Mouse (Mus musculus) stomach, postnatal 0 days (tissue): Measurements from ENCODE around the gene Wnt7a. TPM values are rescaled to one million over a fixed set of nuclear protein-coding genes. Genes with fewer than 3 reads are reported as not detected.

ENCODE experiments used
- ATAC-seq: fragments of 200-750 bp; cut with Nextera tagmentation; 2 replicates; pipeline ENCODE4 v1.8.0; 2017; ENCODE audit not compliant: low FRiP score, low TSS enrichment
- DNase-seq: peaks from one replicate; pipeline ENCODE4 v3.0.0-alpha.2; 2016; ENCODE audit warnings: low spot score
- H3K27ac ChIP-seq: fragments of 300-500 bp; sonication (generic); replicated peaks from 2 replicates; pipeline ENCODE4 v1.5.1; 2014; ENCODE audit warnings: mild to moderate bottlenecking, control low read depth
- H3K27me3 ChIP-seq: fragments of 300-500 bp; sonication (generic); 2 replicates; pipeline ENCODE4 v1.6.1; 2014; ENCODE audit warnings: low read length; ENCODE audit not compliant: control insufficient read depth, insufficient read depth
- H3K36me3 ChIP-seq: fragments of 300-500 bp; sonication (generic); 2 replicates; pipeline ENCODE4 v1.6.1; 2014; ENCODE audit warnings: low read length, mixed read lengths; ENCODE audit not compliant: control insufficient read depth, insufficient read depth
- H3K4me1 ChIP-seq: fragments of 300-500 bp; sonication (generic); replicated peaks from 2 replicates; pipeline ENCODE4 v1.6.1; 2014; ENCODE audit warnings: antibody characterized with exemption; ENCODE audit not compliant: control insufficient read depth, insufficient read depth
- H3K4me2 ChIP-seq: fragments of 300-500 bp; sonication (generic); replicated peaks from 2 replicates; pipeline ENCODE4 v1.6.1; 2014; ENCODE audit warnings: low read depth, mild to moderate bottlenecking, control low read depth, moderate library complexity
- H3K4me3 ChIP-seq: fragments of 300-500 bp; sonication (generic); 2 replicates; pipeline ENCODE4 v1.5.1; 2014; ENCODE audit warnings: low read depth, low read length, control low read depth
- H3K9ac ChIP-seq: fragments of 300-500 bp; sonication (generic); 2 replicates; pipeline ENCODE4 v1.6.1; 2014; ENCODE audit warnings: mild to moderate bottlenecking, low read length, control low read depth, mixed read lengths
- H3K9me3 ChIP-seq: fragments of 300-500 bp; sonication (generic); 2 replicates; pipeline ENCODE4 v1.6.1; 2016; ENCODE audit warnings: low read length; ENCODE audit not compliant: control insufficient read depth
- CTCF ChIP-seq: IDR thresholded peaks from 2 replicates; pipeline ENCODE4 v1.5.1; 2016; ENCODE audit warnings: antibody characterized with exemption, low read depth, mild to moderate bottlenecking, moderate library complexity
- EP300 ChIP-seq: optimal IDR thresholded peaks from 2 replicates; pipeline ENCODE3; 2016; ENCODE audit warnings: antibody characterized with exemption
- WGBS: fragments of 180-500 bp; shearing (Covaris S2); extraction: QIAGEN DNeasy Blood & Tissue Kit; methylation state at CpG from one replicate; pipeline ENCODE4 v1.1.7; 2014; 5-methylcytosine and 5-hydroxymethylcytosine counted together
- polyA plus RNA-seq: library from polyadenylated mRNA; unstranded; fragments of >200 nt; fragmentation: Nextera tagmentation; extraction: Ambion mirVana; gene quantifications from 2 replicates; pipeline ENCODE4 v1.2.1, GENCODE M21; 2015

The Wnt7a gene
- polyA plus RNA-seq, 1 experiment from 2014 or later: not detected

GRCm38 (mm10) chr6:91366781-91367180, 44.4 kb downstream of the Wnt7a start:
- Histone ChIP-seq H3K36me3 (no peaks in the 10 kb centered on the region), H3K9ac (no peak overlapping the region)
- TF ChIP-seq EP300 (no peak), CTCF (no peak)

GRCm38 (mm10) chr6:91365480-91365879, 45.7 kb downstream of the Wnt7a start:
- Histone ChIP-seq H3K9me3 (no peaks in the 10 kb centered on the region), H3K27me3 (no peaks in the 10 kb centered on the region), H3K4me3 (no peak overlapping the region), H3K9ac (no peak overlapping the region), H3K36me3 (no peaks in the 10 kb centered on the region), H3K4me1 (no peaks in the 10 kb centered on the region), H3K4me2 (no peak overlapping the region), H3K27ac (no peak overlapping the region)
- ATAC-seq (no peak), DNase-seq (no peak)
- TF ChIP-seq CTCF (no peak), EP300 (no peak)
- WGBS: 62% methylated on average over 14 of the region's 14 CpGs

More at GRCm38 (mm10) chr6:91366781-91367180, 44.4 kb downstream of the Wnt7a start:
- H3K9me3 ChIP-seq: no peaks in the 10 kb centered on the region
- ATAC-seq: no peak
- no peak for DNase-seq
- WGBS: 94% methylated on average over 1 of the region's 1 CpGs
- H3K4me3 ChIP-seq: no peak overlapping the region
- H3K27ac ChIP-seq: no peak overlapping the region
- no peaks in the 10 kb centered on the region for H3K4me1 ChIP-seq
- H3K27me3 ChIP-seq: no peaks in the 10 kb centered on the region
- no peak overlapping the region for H3K4me2 ChIP-seq

- TF ChIP-seq EP300: no peak
- no peak for TF ChIP-seq CTCF
- Histone ChIP-seq H3K27me3 (no peaks in the 10 kb centered on the region), H3K4me2 (no peak overlapping the region), H3K9me3 (no peaks in the 10 kb centered on the region), H3K9ac (no peak overlapping the region), H3K27ac (no peak overlapping the region), H3K4me3 (no peak overlapping the region), H3K4me1 (no peaks in the 10 kb centered on the region), H3K36me3 (no peaks in the 10 kb centered on the region)
- no peak for ATAC-seq
- no peak for DNase-seq
- WGBS: 78% methylated on average over 2 of the region's 2 CpGs
These were observed 48.4 kb downstream of the Wnt7a start for GRCm38 (mm10) chr6:91362756-91363155.

GRCm38 (mm10) chr6:91360998-91361397, 50.2 kb downstream of the Wnt7a start:
- H3K9me3 ChIP-seq: no peaks in the 10 kb centered on the region
- 84% methylated on average over 6 of the region's 6 CpGs for WGBS

GRCm38 (mm10) chr6:91360371-91360690, 50.8 kb downstream of the Wnt7a start:
- H3K4me2 ChIP-seq: no peak overlapping the region
- DNase-seq (no peak), ATAC-seq (no peak)
- no peak overlapping the region for H3K4me3 ChIP-seq
- no peak overlapping the region for H3K27ac ChIP-seq
- no peak overlapping the region for H3K9ac ChIP-seq
- WGBS: 86% methylated on average over 4 of the region's 4 CpGs
- no peaks in the 10 kb centered on the region for H3K27me3 ChIP-seq
- no peak for TF ChIP-seq EP300
- no peak for TF ChIP-seq CTCF
- no peaks in the 10 kb centered on the region for H3K4me1 ChIP-seq
- H3K9me3 ChIP-seq: no peaks in the 10 kb centered on the region
- no peaks in the 10 kb centered on the region for H3K36me3 ChIP-seq

More at GRCm38 (mm10) chr6:91360998-91361397, 50.2 kb downstream of the Wnt7a start:
- H3K27ac ChIP-seq: no peak overlapping the region
- H3K36me3 ChIP-seq: no peaks in the 10 kb centered on the region
- DNase-seq (no peak), ATAC-seq (no peak)
- H3K4me3 ChIP-seq: no peak overlapping the region
- no peak for TF ChIP-seq CTCF
- H3K4me1 ChIP-seq: no peaks in the 10 kb centered on the region
- no peak overlapping the region for H3K4me2 ChIP-seq
- no peaks in the 10 kb centered on the region for H3K27me3 ChIP-seq
- no peak overlapping the region for H3K9ac ChIP-seq

GRCm38 (mm10) chr6:91359672-91360370, 51.3 kb downstream of the Wnt7a start:
- H3K36me3 ChIP-seq: no peaks in the 10 kb centered on the region
- no peaks in the 10 kb centered on the region for H3K9me3 ChIP-seq
- H3K27me3 ChIP-seq: no peaks in the 10 kb centered on the region
- no peak for DNase-seq
- H3K4me2 ChIP-seq: no peak overlapping the region
- TF ChIP-seq CTCF: no peak
- TF ChIP-seq EP300: no peak
- H3K4me3 ChIP-seq: no peak overlapping the region
- no peak overlapping the region for H3K9ac ChIP-seq
- no peaks in the 10 kb centered on the region for H3K4me1 ChIP-seq
- 89% methylated on average over 7 of the region's 7 CpGs for WGBS
- no peak for ATAC-seq
- no peak overlapping the region for H3K27ac ChIP-seq
